Mouse (Mus musculus) ES-Bruce4 (cell line): ENCODE measurements around the gene Plxna4.

ENCODE experiments used
- CTCF ChIP-seq: IDR thresholded peaks from one replicate; pipeline ENCODE4 v1.8.1; 2011; ENCODE audit warnings: low read depth, low read length
- EP300 ChIP-seq: IDR thresholded peaks from 2 replicates; pipeline ENCODE4 v1.6.1; 2011; ENCODE audit warnings: low read depth, low read length; ENCODE audit not compliant: insufficient read depth
- POLR2A ChIP-seq: IDR thresholded peaks from one replicate; pipeline ENCODE4 v1.8.1; 2011; ENCODE audit warnings: low read length; ENCODE audit not compliant: insufficient read depth

- TF ChIP-seq CTCF (no peak), POLR2A (no peak), EP300 (no peak)
These were observed 115.9 kb downstream of the Plxna4 start for GRCm38 (mm10) chr6:32472062-32472461.
